Mouse (Mus musculus) heart, embryonic 11.5 days (tissue): Measurements from ENCODE around the gene Limch1. TPM values are rescaled to one million over a fixed set of nuclear protein-coding genes. Genes with fewer than 3 reads are reported as not detected.

Source experiments
- ATAC-seq: fragments of 200-750 bp; cut with Nextera tagmentation; replicated peaks from 2 replicates; pipeline ENCODE4 v1.8.0; 2017; ENCODE audit warnings: moderate library complexity; ENCODE audit not compliant: insufficient number of reproducible peaks, low FRiP score, low TSS enrichment
- H3K27ac ChIP-seq: fragments of 300-500 bp; sonication (generic); 2 replicates; pipeline ENCODE4 v1.5.1; 2014; ENCODE audit warnings: mild to moderate bottlenecking, low read depth, low read length
- H3K27me3 ChIP-seq: fragments of 300-500 bp; sonication (generic); 2 replicates; pipeline ENCODE4 v1.6.1; 2014; ENCODE audit warnings: mild to moderate bottlenecking, low read length, mixed read lengths; ENCODE audit not compliant: control insufficient read depth, insufficient read depth
- H3K36me3 ChIP-seq: fragments of 300-500 bp; sonication (generic); 2 replicates; pipeline ENCODE4 v1.6.1; 2014; ENCODE audit warnings: mild to moderate bottlenecking, low read length, moderate library complexity, mixed read lengths; ENCODE audit not compliant: control insufficient read depth, insufficient read depth
- H3K4me1 ChIP-seq: fragments of 300-500 bp; sonication (generic); 2 replicates; pipeline ENCODE4 v1.6.1; 2014; ENCODE audit warnings: low read length; ENCODE audit not compliant: control insufficient read depth, insufficient read depth
- H3K4me2 ChIP-seq: fragments of 300-500 bp; sonication (generic); 2 replicates; pipeline ENCODE4 v1.6.1; 2014; ENCODE audit warnings: mild to moderate bottlenecking, moderate library complexity
- H3K4me3 ChIP-seq: fragments of 300-500 bp; sonication (generic); 2 replicates; pipeline ENCODE4 v1.5.1; 2014; ENCODE audit warnings: low read depth, low read length
- H3K9ac ChIP-seq: fragments of 300-500 bp; sonication (generic); 2 replicates; pipeline ENCODE4 v1.6.1; 2014; ENCODE audit warnings: mild to moderate bottlenecking, low read depth, low read length, moderate library complexity
- H3K9me3 ChIP-seq: fragments of 300-500 bp; sonication (generic); replicated peaks from 2 replicates; pipeline ENCODE4 v1.6.1; 2016; ENCODE audit warnings: low read length; ENCODE audit not compliant: control insufficient read depth
- WGBS: fragments of 180-500 bp; shearing (Covaris S2); extraction: QIAGEN DNeasy Blood & Tissue Kit; methylation state at CpG from one replicate; pipeline ENCODE4 v1.1.7; 2014; ENCODE audit not compliant: insufficient replicate concordance; 5-methylcytosine and 5-hydroxymethylcytosine counted together
- polyA plus RNA-seq: library from polyadenylated mRNA; unstranded; fragments of >200 nt; fragmentation: Nextera tagmentation; extraction: Ambion mirVana; gene quantifications from 2 replicates; pipeline ENCODE4 v1.2.1, GENCODE M21; 2014

The Limch1 gene
- polyA plus RNA-seq, 1 experiment from 2014 or later: 32.8 TPM

DNA sequence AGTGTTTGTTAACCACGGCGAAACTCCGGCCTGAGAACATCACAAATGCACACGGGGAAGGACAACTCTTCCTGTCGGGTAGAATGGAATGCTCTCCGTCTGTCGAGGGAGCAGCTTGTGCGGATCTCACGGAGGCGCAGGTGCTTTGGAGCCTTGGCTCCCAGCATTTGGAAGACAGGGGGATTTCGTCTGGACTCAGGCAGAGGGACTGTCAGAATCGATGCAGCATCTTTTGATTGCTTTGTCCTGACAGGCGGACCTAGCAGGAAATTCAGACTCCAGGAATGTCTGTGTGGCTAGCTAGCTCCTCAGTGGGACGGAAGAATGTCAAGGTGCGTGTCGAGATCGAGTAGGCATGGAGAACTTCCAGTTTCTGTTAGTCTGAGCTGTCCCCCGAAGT is 71.1 kb downstream of the Limch1 start:
- Histone ChIP-seq H3K9me3 (no peaks in the 10 kb centered on the region), H3K4me3 (no peak overlapping the region), H3K27me3 (no peaks in the 10 kb centered on the region), H3K9ac (no peak overlapping the region), H3K4me1 (no peaks in the 10 kb centered on the region), H3K4me2 (no peak overlapping the region), H3K36me3 (no peaks in the 10 kb centered on the region), H3K27ac (no peak overlapping the region)
- WGBS: 72% methylated on average over 18 of the region's 18 CpGs
- no peak for ATAC-seq

DNA sequence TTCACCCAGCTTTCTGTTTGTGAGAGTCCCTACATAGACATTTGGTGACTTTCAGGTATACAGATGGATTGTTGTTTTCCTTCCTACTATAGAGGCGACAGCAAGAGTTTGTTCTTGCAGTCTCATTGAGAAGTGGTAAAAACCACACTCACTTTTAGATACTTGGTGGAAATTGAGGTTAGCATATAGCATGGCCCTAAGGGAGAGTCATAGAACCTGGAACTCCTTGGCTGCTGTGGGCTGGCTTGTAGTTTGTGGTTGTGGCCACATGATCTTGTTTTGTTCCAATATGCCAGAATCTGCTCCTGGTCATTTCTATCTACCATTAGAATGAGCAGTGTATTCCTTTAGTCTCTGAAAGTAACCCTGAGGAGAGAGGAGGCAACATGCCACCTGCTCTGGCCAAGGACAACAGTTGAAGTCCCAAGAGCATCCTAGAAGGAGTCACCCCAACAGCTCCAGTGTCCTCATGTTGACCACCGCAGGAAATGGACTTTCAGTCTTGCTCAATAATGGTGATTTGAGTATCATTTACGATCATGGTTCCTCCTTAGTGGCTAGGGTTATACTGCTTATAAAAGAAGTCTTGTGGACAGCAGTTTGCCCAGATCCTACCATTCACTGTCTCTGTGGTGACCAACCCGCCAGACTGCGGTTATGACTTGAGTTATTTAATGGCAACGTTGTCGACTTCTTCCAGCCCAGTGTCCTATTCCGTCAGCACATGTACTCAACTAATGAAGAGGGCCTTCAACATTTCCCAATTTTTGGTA is 71.7 kb downstream of the Limch1 start:
- H3K4me2 ChIP-seq: no peak overlapping the region
- no peak overlapping the region for H3K27ac ChIP-seq
- H3K27me3 ChIP-seq: no peaks in the 10 kb centered on the region
- WGBS: 92% methylated on average over 8 of the region's 8 CpGs
- H3K9ac ChIP-seq: no peak overlapping the region
- ATAC-seq: no peak
- H3K9me3 ChIP-seq: no peaks in the 10 kb centered on the region
- no peak overlapping the region for H3K4me3 ChIP-seq
- no peaks in the 10 kb centered on the region for H3K36me3 ChIP-seq
- no peaks in the 10 kb centered on the region for H3K4me1 ChIP-seq

DNA sequence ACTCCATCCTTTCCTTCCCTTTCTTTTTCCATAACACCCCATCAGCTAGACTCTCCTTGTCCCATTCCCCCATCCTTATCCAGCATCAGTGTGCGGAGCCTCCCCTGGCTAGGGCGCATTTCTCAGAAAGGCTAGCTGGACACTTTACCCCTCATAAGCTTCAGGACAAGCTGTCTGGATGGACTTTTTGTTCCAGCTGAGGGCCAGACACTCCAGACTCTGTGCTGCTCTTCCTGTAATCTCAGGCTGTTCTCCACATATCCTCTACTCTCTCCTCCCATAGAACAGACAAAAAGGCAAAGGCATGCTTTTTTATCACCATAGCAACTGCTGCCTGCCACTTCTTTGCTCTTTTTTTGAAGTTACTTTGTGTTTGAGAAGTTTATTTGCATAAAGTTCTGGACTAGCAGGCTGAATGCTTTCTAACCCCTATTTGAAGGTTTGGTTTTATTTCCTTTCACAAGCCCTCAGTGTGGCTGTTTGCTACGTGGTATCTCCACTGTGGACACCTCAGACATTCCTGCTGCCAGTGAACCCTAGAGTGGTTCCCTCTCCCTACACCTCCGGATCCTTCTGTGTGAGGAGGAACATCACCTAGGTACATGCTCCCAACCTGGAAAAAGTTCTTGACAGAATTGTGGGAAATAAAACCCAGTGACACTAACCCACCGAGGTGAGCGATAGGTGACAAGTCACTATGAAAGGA is 77.0 kb downstream of the Limch1 start:
- 82% methylated on average over 6 of the region's 6 CpGs for WGBS
- Histone ChIP-seq H3K4me2 (no peak overlapping the region), H3K4me1 (no peaks in the 10 kb centered on the region), H3K27ac (no peak overlapping the region), H3K9ac (no peak overlapping the region), H3K27me3 (no peaks in the 10 kb centered on the region), H3K4me3 (no peak overlapping the region), H3K9me3 (no peaks in the 10 kb centered on the region), H3K36me3 (no peaks in the 10 kb centered on the region)
- ATAC-seq: no peak

DNA sequence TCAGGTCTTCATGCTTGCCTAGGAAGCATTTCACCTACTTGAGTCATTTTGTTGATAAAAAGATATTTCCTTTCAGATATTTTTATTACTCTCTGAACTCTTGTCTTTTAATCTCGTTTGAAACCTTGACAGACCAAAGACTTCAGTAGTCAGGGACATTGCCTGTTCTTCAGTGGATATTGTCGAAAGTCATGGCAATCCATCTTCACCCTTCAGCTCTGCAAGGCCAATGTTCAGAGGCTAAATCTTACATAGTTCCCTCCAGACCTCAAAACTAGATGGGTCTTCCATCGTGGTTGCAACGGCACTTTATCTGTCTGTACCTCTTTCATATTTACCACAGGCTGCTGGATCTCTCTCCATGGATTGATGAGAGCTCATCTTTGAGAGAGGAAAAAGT is 80.0 kb downstream of the Limch1 start:
- Histone ChIP-seq H3K9me3 (no peaks in the 10 kb centered on the region), H3K4me3 (no peak overlapping the region), H3K4me2 (no peak overlapping the region), H3K36me3 (no peaks in the 10 kb centered on the region), H3K27me3 (no peaks in the 10 kb centered on the region), H3K4me1 (no peaks in the 10 kb centered on the region), H3K27ac (no peak overlapping the region), H3K9ac (no peak overlapping the region)
- no peak for ATAC-seq
- WGBS: 81% methylated on average over 4 of the region's 4 CpGs

DNA sequence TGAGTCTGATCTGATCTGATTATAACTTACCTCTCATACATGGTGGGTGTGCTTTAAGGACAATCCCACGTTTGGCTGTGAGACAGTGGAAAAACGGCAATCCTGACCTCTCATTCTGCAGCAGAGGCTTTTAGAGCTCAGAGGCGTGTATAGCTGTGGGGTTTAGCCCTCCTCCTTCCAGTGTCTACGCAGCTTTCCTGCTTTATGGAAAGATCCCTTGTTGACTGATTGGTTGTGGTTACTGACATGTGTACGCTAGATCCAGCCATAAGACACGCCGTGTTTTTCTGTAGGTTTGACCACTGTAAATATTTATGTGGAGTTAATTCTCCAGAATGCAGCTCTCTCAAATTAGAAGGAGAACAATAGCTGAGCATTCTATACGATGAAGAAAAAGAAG is 81.2 kb downstream of the Limch1 start:
- Histone ChIP-seq H3K4me1 (no peaks in the 10 kb centered on the region), H3K4me3 (no peak overlapping the region), H3K4me2 (no peak overlapping the region), H3K36me3 (no peaks in the 10 kb centered on the region), H3K27ac (no peak overlapping the region), H3K27me3 (no peaks in the 10 kb centered on the region), H3K9ac (no peak overlapping the region), H3K9me3 (no peaks in the 10 kb centered on the region)
- no peak for ATAC-seq
- WGBS: 65% methylated on average over 8 of the region's 8 CpGs

DNA sequence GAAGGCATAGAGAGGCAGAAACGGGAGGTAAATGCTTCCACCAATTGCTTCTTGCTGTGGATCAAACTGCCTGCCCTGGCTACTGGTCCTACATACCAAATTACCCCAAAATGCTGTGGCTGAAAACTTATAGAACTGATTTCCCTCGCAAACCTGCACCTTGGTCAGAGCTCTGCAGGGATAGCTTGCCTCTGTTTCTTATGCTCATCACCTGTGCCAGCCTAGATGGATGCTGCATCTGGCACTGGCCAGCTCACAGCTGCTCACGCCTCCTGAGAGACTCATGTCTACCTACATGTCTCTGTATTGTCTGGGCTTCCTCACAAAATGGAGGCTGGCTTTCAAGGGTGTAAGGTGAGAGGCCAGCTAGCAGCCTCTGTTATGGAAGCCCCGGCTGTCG is 83.9 kb downstream of the Limch1 start:
- H3K27me3 ChIP-seq: no peaks in the 10 kb centered on the region
- H3K36me3 ChIP-seq: no peaks in the 10 kb centered on the region
- H3K4me2 ChIP-seq: no peak overlapping the region
- no peaks in the 10 kb centered on the region for H3K9me3 ChIP-seq
- H3K9ac ChIP-seq: no peak overlapping the region
- 79% methylated on average over 5 of the region's 5 CpGs for WGBS
- ATAC-seq: no peak
- no peak overlapping the region for H3K27ac ChIP-seq
- H3K4me1 ChIP-seq: no peaks in the 10 kb centered on the region
- H3K4me3 ChIP-seq: no peak overlapping the region

DNA sequence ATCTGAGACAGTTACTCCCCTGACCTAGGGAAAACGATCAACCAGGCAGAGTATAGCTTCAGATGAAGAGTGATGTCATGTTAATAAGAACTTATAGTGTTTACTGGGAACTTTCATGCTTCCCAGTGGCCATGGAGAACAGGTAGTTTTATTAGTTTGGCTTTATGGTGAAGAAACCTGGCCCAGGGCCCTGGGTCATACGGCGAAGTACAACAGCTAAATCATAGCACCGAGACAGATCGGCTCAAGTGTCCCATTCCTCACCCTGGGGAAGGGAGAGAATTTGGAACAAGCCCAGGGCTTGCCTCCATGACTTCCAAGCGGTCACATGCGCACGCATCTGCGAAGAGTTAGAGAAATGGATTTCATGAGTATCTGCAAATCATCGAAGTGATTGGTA is 84.6 kb downstream of the Limch1 start:
- no peaks in the 10 kb centered on the region for H3K36me3 ChIP-seq
- H3K4me3 ChIP-seq: no peak overlapping the region
- H3K9ac ChIP-seq: no peak overlapping the region
- no peaks in the 10 kb centered on the region for H3K9me3 ChIP-seq
- no peak for ATAC-seq
- H3K27ac ChIP-seq: no peak overlapping the region
- 95% methylated on average over 10 of the region's 10 CpGs for WGBS
- no peaks in the 10 kb centered on the region for H3K27me3 ChIP-seq
- H3K4me2 ChIP-seq: no peak overlapping the region
- H3K4me1 ChIP-seq: no peaks in the 10 kb centered on the region

DNA sequence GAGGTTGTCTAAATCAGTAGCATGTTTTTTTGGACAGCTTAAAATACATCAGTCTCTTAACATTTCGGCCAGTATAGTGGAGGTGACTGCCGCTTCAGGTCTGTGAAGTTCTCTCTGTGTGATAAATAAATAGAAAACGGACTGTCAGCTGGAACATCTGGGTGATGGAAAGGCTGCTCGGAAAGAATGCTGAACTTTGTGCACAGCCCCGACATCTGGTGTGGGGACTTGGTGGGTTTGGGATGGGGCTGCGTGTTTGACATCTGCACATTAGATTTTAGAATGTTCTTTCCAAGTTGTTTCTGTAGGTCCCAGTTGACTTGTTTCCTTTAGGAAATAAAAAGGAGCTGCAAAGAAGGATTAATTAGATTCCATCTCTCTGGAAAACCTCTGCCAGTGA is 89.1 kb downstream of the Limch1 start:
- Histone ChIP-seq H3K9ac (no peak overlapping the region), H3K4me2 (no peak overlapping the region), H3K4me1 (no peaks in the 10 kb centered on the region), H3K27ac (no peak overlapping the region), H3K4me3 (no peak overlapping the region), H3K27me3 (no peaks in the 10 kb centered on the region), H3K9me3 (no peaks in the 10 kb centered on the region), H3K36me3 (no peaks in the 10 kb centered on the region)
- ATAC-seq: no peak
- 49% methylated on average over 6 of the region's 6 CpGs for WGBS

DNA sequence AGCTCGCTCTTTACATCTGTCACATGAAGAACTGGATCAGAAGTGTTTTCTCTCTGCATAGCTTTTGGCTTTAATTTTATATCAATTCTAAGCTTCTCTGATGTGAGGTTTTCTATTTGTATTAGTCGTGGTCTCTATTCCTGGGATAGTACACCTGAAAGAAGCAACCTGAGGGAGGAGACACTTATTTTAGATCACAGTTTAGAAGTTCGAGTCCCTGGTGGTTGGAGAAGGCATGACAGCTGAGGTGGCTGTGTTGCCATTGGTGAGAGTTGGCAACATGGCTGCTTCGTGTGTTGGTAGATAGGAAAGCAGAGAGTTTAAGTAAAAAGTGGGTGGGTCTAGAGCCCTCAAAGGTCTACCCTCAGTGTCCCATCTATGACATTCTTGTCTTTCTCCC is 91.3 kb downstream of the Limch1 start:
- WGBS: 80% methylated on average over 4 of the region's 4 CpGs
- no peak overlapping the region for H3K9ac ChIP-seq

More for the DNA sequence above, 91.3 kb downstream of the Limch1 start:
- ATAC-seq: no peak
- H3K9me3 ChIP-seq: no peaks in the 10 kb centered on the region
- H3K4me3 ChIP-seq: no peak overlapping the region
- H3K4me2 ChIP-seq: no peak overlapping the region
- no peaks in the 10 kb centered on the region for H3K4me1 ChIP-seq
- no peak overlapping the region for H3K27ac ChIP-seq
- no peaks in the 10 kb centered on the region for H3K27me3 ChIP-seq
- H3K36me3 ChIP-seq: no peaks in the 10 kb centered on the region
